Mouse (Mus musculus) embryonic facial prominence, embryonic 14.5 days (tissue): ENCODE measurements around the gene Cib1. TPM values are rescaled to one million over a fixed set of nuclear protein-coding genes. Genes with fewer than 3 reads are reported as not detected.

ENCODE experiments used
- ATAC-seq: fragments of 200-750 bp; cut with Nextera tagmentation; 2 replicates; pipeline ENCODE4 v1.8.0; 2017; ENCODE audit warnings: low read depth, moderate number of reproducible peaks, moderate TSS enrichment
- DNase-seq: peaks from one replicate; pipeline ENCODE4 v3.0.0-alpha.2; 2015; ENCODE audit warnings: low spot score
- H3K27ac ChIP-seq: fragments of 300-500 bp; sonication (generic); replicated peaks from 2 replicates; pipeline ENCODE4 v1.5.1; 2014; ENCODE audit warnings: low read depth, mild to moderate bottlenecking, low read length, moderate library complexity
- H3K27me3 ChIP-seq: fragments of 300-500 bp; sonication (generic); replicated peaks from 2 replicates; pipeline ENCODE4 v1.6.1; 2014; ENCODE audit warnings: low read length; ENCODE audit not compliant: control insufficient read depth, insufficient read depth
- H3K36me3 ChIP-seq: fragments of 300-500 bp; sonication (generic); 2 replicates; pipeline ENCODE4 v1.6.1; 2014; ENCODE audit warnings: low read length, mixed read lengths; ENCODE audit not compliant: control insufficient read depth, insufficient read depth
- H3K4me1 ChIP-seq: fragments of 300-500 bp; sonication (generic); 2 replicates; pipeline ENCODE4 v1.6.1; 2014; ENCODE audit warnings: antibody characterized with exemption, low read length; ENCODE audit not compliant: control insufficient read depth, insufficient read depth
- H3K4me2 ChIP-seq: fragments of 300-500 bp; sonication (generic); 2 replicates; pipeline ENCODE4 v1.6.1; 2014; ENCODE audit warnings: low read depth, mild to moderate bottlenecking, low read length, moderate library complexity, mixed read lengths
- H3K4me3 ChIP-seq: fragments of 300-500 bp; sonication (generic); 2 replicates; pipeline ENCODE4 v1.5.1; 2014; ENCODE audit warnings: low read depth, mild to moderate bottlenecking, low read length
- H3K9ac ChIP-seq: fragments of 300-500 bp; sonication (generic); 2 replicates; pipeline ENCODE4 v1.6.1; 2014; ENCODE audit warnings: low read depth, mild to moderate bottlenecking, low read length, moderate library complexity, mixed read lengths
- H3K9me3 ChIP-seq: fragments of 300-500 bp; sonication (generic); 2 replicates; pipeline ENCODE4 v1.6.1; 2016; ENCODE audit warnings: low read length; ENCODE audit not compliant: control insufficient read depth
- WGBS: fragments of 180-500 bp; shearing (Covaris S2); extraction: QIAGEN DNeasy Blood & Tissue Kit; methylation state at CpG from one replicate; pipeline ENCODE4 v1.1.7; 2014; 5-methylcytosine and 5-hydroxymethylcytosine counted together
- polyA plus RNA-seq: library from polyadenylated mRNA; unstranded; fragments of >200 nt; fragmentation: Nextera tagmentation; extraction: Ambion mirVana; gene quantifications from 2 replicates; pipeline ENCODE4 v1.2.1, GENCODE M21; 2014

Cib1 gene
- polyA plus RNA-seq, 1 experiment from 2014 or later = 89.1 TPM

GRCm38 (mm10) chr7:80195576-80196263 lies 36.9 kb downstream of the Cib1 start:
- DNase-seq (no peak), ATAC-seq (no peak)
- Histone ChIP-seq H3K9ac (no peak overlapping the region), H3K4me2 (no peak overlapping the region), H3K9me3 (no peaks in the 10 kb centered on the region), H3K36me3 (no peaks in the 10 kb centered on the region), H3K27me3 (no peaks in the 10 kb centered on the region), H3K4me3 (no peak overlapping the region), H3K4me1 (peaks cover 45% of the 10 kb centered on the region), H3K27ac (no peak overlapping the region)
- 88% methylated on average over 10 of the region's 11 CpGs for WGBS

- Histone ChIP-seq H3K9ac (no peak overlapping the region), H3K27me3 (no peaks in the 10 kb centered on the region), H3K27ac (no peak overlapping the region), H3K4me3 (no peak overlapping the region), H3K9me3 (no peaks in the 10 kb centered on the region), H3K4me1 (peaks cover 44% of the 10 kb centered on the region), H3K4me2 (no peak overlapping the region), H3K36me3 (no peaks in the 10 kb centered on the region)
- DNase-seq = no peak
- 94% methylated on average over 5 of the region's 5 CpGs for WGBS
- ATAC-seq = no peak
Observed at GRCm38 (mm10) chr7:80195146-80195545, 37.5 kb downstream of the Cib1 start.

GRCm38 (mm10) chr7:80193941-80194739 lies 38.5 kb downstream of the Cib1 start:
- peaks cover 42% of the 10 kb centered on the region for H3K4me1 ChIP-seq
- no peaks in the 10 kb centered on the region for H3K9me3 ChIP-seq
- H3K36me3 ChIP-seq = no peaks in the 10 kb centered on the region
- no peak for DNase-seq
- 49% methylated on average over 13 of the region's 13 CpGs for WGBS
- peak overlapping the region; percentile 57; the same call in 1 of the 2 replicates for H3K27ac ChIP-seq
- H3K4me2 ChIP-seq = no peak overlapping the region
- no peak overlapping the region for H3K4me3 ChIP-seq
- H3K27me3 ChIP-seq = no peaks in the 10 kb centered on the region
- no peak overlapping the region for H3K9ac ChIP-seq
- no peak for ATAC-seq

- Histone ChIP-seq H3K9ac (peak overlapping the region; percentile 41), H3K4me2 (peak overlapping the region; percentile 46), H3K36me3 (no peaks in the 10 kb centered on the region), H3K4me1 (peaks cover 42% of the 10 kb centered on the region), H3K4me3 (peak overlapping the region; percentile 24), H3K27me3 (no peaks in the 10 kb centered on the region), H3K27ac (peak overlapping the region; percentile 84), H3K9me3 (no peaks in the 10 kb centered on the region)
- peak; percentile 82 for ATAC-seq
- 16% methylated on average over 11 of the region's 16 CpGs for WGBS
- peak; percentile 95 for DNase-seq
Observed at GRCm38 (mm10) chr7:80192226-80193061, 40.2 kb downstream of the Cib1 start.

GRCm38 (mm10) chr7:80191455-80191854 lies 41.2 kb downstream of the Cib1 start:
- ATAC-seq = peak; percentile 76
- DNase-seq = peak; percentile 90
- peak overlapping the region; percentile 84 for H3K27ac ChIP-seq
- H3K9ac ChIP-seq = 0 out of 2 replicates have a peak overlapping the region, but pooled peaks have one; percentile 10
- peak overlapping the region; percentile 46; the same call in 1 of the 2 replicates for H3K4me2 ChIP-seq
- no peaks in the 10 kb centered on the region for H3K27me3 ChIP-seq
- peaks cover 40% of the 10 kb centered on the region for H3K4me1 ChIP-seq
- no peak overlapping the region for H3K4me3 ChIP-seq
- no peaks in the 10 kb centered on the region for H3K36me3 ChIP-seq
- no peaks in the 10 kb centered on the region for H3K9me3 ChIP-seq
- 11% methylated on average over 1 of the region's 5 CpGs for WGBS

GRCm38 (mm10) chr7:80189147-80189933 lies 43.3 kb downstream of the Cib1 start:
- no peaks in the 10 kb centered on the region for H3K9me3 ChIP-seq
- no peaks in the 10 kb centered on the region for H3K36me3 ChIP-seq
- peak; percentile 63 for DNase-seq
- 37% methylated on average over 11 of the region's 11 CpGs for WGBS
- peak overlapping the region; percentile 66 for H3K27ac ChIP-seq
- no peak for ATAC-seq
- H3K4me2 ChIP-seq = no peak overlapping the region; the same call in 1 of the 2 replicates
- peaks cover 42% of the 10 kb centered on the region for H3K4me1 ChIP-seq
- H3K9ac ChIP-seq = no peak overlapping the region; the same call in 1 of the 2 replicates
- no peak overlapping the region for H3K4me3 ChIP-seq
- H3K27me3 ChIP-seq = no peaks in the 10 kb centered on the region

- peak overlapping the region; percentile 66; the same call in 1 of the 2 replicates for H3K27ac ChIP-seq
- H3K9me3 ChIP-seq = no peaks in the 10 kb centered on the region
- WGBS = 69% methylated on average over 2 of the region's 2 CpGs
- H3K36me3 ChIP-seq = no peaks in the 10 kb centered on the region
- H3K4me3 ChIP-seq = no peak overlapping the region
- H3K4me1 ChIP-seq = peaks cover 39% of the 10 kb centered on the region
- DNase-seq = no peak
- no peak overlapping the region; the same call in 1 of the 2 replicates for H3K4me2 ChIP-seq
- no peak for ATAC-seq
- H3K9ac ChIP-seq = no peak overlapping the region
- H3K27me3 ChIP-seq = no peaks in the 10 kb centered on the region
Observed at GRCm38 (mm10) chr7:80188579-80189125, 44.0 kb downstream of the Cib1 start.
